Mouse (Mus musculus) A20 (cell line): ENCODE results near the gene Gnpnat1.
"Not testable (repeated sequence)": the region's sequence is repeated elsewhere in the genome, so short reads cannot be mapped to it uniquely, and the experiment has no call there.

ENCODE experiments used
- DNase-seq: peaks from one replicate; pipeline ENCODE4 v3.0.0-alpha.2; 2011; ENCODE audit warnings: low read depth, low spot score

Gnpnat1 gene

DNA sequence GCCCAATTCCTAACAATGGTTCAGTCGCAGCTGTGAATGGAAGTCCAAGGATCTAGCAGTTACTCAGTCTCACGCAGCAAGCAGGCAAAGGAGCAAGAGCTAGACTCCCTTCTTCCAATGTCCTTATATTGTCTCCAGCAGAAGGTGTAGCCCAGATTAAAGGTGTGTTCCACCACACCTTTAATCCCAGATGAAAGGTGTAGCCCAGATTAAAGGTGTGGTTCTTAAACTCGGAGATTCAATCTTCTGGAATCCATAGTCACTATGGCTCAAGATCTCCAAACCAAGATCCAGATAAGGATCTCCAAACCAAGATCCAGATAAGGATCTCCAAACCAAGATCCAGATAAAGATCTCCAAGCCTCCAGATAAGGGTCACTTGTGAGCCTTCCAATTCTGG lies at the start of gene Gnpnat1:
TSS of gene Gnpnat1 (minus strand) at position 101 of the 400 bp plus-strand sequence.
- DNase-seq = not testable (repeated sequence)

DNA sequence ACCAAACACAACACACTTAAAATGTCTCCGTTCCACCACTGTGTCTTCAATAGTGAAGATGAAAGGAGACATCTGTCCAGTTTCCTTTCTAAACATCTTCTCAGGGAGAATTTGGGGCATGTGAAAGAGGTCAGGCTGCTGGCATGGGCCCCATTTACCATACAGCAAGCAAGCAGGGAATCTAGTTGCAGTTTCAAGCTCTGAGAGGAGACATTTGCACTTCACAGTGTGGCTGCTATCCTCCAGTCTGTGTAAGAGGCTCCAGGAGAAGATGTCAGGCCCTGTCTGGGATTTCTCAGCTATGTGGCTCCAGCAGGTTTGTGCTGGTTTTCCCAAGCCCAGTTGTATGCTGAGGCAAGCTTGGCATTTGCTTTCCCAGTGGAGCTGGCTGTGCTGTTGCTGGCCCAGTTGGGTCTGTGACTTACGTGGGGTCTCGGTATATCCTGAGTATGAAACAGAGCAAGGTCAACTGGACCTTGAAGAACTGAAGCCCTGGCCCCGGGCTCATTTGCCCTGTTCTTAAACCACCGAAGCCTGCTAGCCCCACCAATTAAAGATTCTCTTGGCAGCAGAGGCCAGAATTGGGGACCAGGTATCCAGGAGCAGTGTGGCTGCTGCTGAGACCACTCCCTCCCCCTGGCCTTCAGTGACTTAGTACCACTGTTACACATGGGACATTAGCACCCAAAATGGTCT lies 49.0 kb upstream of the Gnpnat1 start:
- DNase-seq = no peak

DNA sequence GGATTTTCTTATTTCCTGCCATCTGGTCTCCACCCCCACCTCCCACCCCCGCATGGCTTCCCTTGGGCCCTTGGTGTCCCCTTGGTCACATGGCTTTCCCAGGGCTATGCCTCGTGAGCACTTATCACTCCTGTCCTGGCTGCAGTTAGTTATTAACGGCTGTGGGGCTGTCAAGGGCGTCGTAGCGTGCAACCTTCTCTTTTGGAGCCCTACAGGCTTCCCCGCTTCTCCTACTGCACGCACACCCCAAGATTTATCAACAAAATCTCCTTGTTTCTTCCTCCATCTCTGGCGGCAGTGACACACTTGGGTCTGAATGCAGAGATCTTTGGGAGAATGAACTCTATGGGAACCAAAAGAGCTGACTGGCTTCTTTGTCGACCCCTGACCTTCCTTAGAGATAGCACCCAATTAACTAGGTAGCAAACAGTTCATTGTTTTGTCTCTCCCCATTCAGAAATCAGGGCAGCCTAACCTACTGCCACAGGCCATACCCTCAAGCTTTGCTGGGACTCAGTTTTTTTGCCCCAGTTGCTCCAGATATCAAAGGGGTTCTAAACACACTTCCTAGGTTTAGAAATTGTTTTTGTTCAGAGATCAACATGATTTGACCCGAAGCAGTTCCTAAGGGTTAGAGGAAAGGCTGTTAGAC lies 48.3 kb upstream of the Gnpnat1 start:
- DNase-seq = no peak

DNA sequence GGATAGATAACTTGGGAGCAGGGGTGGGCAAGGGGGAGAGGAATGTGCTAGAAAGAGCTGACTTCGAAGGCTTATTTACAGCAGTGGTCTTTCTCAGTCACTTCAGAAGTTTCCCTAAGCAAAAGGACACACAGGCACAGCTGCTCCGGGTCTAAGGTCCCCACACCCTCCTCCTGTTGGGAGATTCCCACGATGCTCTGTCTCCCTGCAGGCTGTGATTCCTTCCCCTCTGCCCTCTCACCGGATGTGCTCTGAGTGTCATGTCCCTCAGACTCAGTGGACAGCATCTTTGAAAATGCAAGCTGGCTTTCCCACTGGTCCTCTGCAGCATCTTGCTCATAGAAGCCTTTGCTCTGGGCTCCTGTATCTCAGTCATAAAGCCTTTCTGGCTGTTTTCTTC lies 47.4 kb upstream of the Gnpnat1 start:
- no peak for DNase-seq

DNA sequence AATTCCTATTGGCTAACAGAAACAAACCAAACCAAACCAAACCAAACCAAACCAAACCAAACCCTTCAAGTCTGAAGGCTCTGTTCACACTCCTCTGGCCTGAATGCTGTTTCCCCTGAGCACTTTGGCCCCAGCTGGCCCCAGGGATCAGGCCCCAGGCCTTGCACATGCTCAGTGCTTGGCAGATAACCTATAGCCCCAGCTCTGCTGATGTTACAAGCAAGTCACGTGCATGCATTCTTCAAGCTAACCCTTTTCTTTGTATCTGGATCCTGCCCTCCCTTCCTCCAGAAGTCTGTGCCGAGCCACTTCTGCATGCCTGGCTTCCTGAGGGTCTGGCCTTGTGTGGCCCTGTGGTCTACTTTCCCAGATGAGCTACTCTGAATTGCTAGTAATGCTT lies 46.4 kb upstream of the Gnpnat1 start:
- no peak for DNase-seq

DNA sequence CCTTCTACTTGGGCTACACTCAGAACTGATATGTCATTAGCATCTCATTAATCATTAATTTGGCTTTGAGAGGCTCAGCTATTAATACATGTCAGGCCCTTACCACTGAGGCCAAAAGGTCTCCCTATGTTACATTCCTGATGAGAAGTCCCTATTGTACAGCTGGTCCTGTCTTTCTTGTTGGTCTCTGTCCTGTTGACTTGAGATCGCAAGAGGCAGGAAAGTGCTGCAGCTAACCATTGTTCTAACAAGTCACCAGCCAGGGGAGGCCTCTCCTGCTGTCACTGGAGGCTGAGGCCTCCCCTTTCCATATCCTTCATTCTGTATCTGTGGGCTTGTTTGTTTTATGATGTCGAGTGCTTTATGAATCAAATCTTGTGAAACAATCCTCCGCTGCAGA lies 42.1 kb upstream of the Gnpnat1 start:
- DNase-seq = no peak

DNA sequence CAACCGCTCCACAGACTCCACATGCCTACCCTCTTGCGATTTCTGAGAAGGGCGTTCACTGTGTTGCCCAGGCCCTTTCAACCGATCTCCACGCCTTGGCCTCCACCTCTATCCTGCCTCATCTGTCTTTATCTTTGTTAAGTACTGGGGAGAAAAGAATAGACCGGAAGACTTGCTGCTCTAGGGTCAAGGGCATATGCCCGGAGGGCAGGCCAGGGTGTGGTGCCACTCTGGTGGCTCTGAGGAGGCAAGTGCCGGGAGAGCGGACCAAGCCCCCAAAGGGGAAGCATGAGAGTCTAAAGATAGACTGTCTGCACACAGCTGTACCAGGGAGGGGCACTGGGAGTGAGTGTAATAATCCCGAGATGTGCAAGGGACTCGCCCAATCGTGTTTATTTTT lies 40.7 kb upstream of the Gnpnat1 start:
- DNase-seq = no peak

DNA sequence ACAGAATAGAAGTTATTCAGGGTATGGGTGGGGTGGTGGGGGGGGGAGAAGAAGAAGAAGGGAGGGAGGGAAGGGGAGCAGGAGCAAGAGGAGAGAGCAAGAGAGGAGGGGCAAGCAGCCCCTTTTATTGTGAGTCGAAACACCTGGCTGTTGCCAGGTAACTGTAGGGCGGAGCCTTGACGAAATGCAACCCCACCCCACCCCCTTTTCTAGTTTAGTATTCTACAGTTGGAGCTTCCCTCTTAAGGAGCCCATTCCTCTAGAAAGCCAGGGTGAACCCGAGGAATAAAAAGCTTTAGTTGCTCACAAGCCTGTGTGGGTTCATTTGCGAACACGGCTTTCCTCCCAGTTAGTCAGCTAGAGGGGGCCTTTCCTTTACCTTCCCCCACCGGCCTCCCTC lies 40.2 kb upstream of the Gnpnat1 start:
- no peak for DNase-seq

DNA sequence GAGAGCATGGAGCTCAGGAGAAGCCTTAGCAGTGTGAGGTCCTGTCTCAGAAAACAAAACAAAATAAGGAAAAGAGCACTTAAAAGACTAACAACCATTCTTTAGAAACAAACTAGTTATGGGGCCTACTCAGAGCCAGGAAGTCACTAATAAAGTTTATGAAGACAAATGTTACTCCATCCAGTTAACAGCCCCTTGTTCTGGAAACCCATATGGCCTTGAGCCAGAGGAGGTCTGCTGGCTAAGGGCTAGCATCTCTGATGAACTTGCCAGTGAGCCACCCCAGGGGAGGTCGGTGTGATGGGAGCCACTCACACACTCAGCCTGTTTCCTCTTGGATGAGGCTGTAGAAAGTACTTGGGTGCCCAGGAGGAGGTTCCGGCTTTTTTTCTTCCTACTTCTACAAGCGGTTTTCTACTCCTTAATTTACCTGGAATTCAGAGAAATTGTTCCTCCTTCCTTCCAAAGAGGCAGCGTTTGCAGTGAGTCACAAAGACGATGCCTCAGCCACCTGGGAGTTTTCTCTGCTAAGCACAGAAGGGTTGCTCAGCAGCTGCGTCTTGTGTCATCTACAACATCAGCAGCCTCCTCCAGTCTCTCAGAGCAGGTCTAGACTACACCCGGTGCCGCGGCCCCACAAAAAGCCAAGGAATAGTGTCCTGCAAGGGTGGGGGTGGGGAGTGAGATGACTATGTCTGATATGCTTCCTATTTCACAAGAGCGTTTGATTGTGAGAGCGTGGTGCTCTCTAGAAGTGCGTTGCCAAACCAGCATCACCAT lies 38.3 kb upstream of the Gnpnat1 start:
- no peak for DNase-seq

DNA sequence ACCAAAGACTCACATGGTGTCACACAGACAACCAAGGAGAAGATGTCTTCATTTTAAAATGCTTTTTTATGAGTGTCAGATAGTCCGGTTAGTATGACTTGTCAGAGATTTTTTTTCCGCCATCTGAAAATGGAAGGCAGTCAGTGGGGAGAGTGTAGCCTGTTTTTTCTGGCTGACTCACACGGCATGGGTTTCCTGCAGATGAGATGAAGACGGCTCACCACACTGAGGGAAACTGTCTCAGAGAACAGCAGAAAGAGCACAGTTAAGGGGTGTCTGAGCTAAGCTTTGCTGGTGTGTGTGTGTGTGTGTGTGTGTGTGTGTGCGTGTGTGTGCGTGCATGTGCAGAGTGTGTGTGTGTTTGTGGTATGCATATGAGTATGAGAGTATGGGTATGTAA lies 36.6 kb upstream of the Gnpnat1 start:
- DNase-seq = no peak

DNA sequence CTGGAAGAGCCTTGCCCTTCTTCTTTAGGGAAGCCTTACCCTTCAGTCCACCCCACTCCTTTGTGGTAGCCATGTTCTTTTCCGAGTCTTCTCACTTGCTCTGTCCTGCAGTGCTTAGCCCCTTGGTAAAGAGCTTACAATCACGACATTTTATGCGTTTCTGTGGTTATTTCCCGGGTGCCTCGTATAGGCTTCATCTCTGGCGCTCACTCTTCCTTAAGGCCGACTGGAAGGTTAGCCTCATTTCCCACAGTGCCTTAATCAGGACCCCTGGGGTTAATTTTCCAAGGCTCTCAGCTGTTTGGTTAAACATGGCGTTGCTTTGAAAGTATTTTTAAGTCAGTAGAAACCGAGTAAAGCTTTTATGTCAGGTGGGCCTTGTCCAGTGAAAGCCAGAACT lies 34.7 kb upstream of the Gnpnat1 start:
- no peak for DNase-seq

DNA sequence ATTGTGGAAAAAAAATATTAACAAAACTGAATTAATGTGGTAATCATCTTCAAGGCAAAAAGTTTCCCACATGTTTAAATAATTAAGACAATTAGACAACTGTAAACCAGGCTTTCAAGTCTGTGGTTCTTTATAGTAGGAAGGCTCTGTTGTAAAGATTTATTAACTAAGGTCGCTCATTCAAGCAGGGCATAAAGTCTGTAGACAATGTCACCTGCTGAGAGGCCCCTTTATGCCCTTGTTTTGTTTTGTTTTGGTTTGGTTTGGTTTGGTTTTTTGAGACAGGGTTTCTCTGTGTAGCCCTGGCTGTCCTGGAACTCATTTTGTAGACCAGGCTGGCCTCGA lies 34.2 kb upstream of the Gnpnat1 start:
- no peak for DNase-seq

DNA sequence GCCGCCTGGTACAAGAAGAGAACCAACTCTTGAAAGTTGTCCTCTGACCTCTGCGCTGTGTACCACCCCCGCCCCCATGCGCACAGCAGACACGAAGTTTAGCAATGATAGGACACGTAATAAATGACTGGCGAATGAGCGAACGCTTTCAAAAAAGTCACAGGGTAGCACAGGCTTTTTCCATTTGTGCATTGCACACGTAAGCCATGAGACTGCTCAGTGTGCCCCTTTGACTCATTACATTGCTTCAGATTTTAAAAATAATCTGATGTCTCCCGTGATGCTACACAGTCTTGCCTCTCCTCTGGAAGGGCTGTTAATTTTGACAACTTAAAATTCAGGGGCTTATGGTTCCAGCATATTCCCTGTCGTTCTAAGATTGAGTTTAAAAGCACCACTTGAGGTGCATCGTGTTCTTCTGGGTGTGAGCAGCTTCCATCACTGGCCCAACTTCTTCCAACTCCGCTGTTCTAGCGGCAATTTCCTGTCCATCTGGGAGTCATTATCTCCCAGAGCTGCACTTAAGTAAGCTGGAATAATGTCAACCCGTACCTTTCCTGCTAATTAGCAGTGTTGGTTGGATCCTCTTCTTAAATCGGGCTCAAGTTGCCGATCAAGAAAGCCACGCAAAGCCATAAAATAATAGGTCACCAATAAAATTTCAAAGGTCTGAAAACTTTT lies 33.7 kb upstream of the Gnpnat1 start:
- DNase-seq = no peak

DNA sequence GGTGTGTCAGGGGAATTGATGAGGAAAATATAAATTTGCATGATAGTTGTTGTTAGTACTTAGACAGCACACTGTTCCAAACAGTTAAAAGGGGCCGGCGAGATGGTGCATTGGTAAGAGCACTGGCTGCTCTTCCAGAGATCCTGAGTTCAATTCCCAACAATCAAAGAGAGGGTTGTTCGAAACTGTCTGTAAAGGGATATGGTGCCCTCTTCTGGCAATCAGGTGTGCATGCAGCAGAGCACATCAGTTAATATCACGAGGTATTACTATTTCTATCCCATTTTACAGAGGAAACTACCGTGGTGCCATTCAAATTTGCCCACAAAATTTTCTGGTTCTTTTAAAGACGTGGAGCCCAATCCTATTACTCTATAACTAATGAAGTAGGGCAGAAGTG lies 29.5 kb upstream of the Gnpnat1 start:
- DNase-seq = peak; percentile 26

DNA sequence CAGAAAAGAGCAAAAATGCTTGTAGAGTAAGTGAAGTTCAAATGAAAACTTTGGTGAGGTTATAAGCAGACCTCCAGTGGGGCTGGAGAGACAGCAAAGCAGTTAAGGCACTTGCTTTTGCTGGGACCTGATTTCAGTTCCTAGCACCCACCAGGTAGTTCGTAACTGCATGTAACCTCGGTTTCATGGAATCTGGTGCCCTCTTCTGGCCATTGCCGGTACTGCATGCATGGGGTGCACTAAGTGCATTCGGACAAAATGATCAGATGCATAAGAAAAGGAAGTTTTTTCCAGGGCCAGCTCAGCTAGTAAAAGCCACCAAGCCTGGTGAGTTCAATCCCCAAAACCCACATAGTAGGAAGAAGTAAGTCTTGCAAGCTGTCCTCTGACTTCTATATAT lies 27.3 kb upstream of the Gnpnat1 start:
- DNase-seq = peak; percentile 29

DNA sequence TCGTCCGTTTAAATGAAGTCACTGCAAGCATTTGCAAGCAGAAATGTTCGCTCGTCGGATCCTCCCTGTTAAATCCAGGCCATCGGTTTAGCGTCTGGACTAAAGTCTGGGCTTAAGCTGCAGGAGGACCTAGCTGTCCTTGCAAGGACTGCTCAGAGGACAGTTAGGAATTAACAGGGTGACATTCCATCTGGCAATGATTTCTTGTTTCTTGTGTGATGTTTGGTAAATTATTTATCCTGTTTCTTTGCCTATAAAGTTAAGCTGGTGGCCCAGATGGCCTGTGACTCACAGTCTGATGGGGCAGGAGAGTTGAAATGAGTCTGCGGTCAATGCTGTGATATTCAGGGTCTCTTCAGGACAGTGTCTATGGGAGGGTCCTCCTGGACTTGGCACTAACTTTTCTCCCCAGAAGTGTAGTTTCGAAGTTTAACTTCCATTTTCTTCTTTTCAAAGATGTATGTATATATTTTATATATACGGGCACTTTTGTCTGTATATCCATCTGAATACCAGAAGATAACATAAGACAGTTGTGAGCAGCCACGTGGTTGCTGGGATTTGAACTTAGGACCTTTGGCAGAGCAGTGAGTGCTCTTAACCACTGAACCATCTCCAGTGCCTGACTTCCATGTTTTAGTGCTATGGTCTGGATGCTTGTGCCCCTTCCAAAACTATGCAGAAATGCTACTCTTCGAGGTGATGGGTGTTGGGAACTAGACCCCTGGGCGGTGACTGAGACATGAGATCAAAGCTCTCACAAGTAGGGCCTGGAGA lies 25.5 kb upstream of the Gnpnat1 start:
- no peak for DNase-seq

DNA sequence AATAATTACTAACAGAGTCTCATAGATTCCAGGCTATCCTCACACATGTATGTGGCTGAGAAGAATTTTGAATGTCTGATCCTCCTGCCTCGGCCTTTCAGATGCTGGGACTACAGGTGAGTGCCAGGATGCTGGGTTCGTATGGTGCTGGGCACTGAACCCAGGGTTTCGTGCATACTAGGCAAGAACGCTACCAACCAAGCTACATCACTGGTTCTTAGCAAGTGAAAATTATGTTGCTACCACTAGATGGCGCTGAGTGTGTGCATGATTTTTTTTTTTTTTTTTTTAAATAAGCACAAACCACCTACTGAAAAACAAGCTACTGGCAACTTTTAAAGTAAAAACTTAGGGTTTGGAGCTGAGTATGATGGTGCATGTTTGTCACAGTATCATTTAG lies 18.5 kb upstream of the Gnpnat1 start:
- peak; percentile 67 for DNase-seq

DNA sequence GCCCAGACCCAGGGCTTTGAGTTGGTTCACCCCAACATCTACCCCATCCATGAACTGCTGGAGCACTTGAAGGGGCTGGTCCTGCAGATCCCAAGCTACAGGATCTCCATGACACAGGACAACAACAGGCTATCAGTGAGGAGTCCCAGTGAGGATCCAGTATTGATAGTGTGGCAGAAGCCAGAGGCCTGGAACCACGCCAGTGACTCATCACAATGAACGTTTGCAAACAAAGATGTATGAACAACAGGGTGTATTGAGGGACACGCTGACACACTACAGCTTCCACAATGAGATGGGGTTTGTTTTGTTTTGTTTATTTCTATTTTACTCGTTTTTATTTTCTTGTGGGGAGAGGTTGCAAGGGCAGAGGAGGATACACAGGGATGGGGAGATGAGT lies 17.7 kb upstream of the Gnpnat1 start:
- DNase-seq = no peak

DNA sequence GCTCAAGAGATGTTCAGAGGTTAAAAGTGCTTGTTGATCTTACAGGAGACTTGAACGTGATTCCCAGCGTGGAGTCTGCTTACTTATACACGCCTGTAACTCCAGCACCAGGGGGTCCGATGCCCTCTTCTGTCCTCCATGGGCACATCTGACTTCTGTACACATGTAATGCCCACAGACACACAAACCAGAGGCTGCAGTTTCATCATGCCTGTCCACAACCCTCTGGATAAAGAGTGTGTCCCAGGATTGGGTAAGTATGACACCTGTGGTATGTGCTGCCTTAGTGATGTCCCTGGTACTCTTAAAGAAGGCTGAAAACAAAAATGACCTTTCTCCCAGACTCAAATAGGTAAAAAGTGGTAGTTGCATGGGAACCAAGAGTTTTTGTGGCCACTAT lies 14.6 kb upstream of the Gnpnat1 start:
- no peak for DNase-seq

DNA sequence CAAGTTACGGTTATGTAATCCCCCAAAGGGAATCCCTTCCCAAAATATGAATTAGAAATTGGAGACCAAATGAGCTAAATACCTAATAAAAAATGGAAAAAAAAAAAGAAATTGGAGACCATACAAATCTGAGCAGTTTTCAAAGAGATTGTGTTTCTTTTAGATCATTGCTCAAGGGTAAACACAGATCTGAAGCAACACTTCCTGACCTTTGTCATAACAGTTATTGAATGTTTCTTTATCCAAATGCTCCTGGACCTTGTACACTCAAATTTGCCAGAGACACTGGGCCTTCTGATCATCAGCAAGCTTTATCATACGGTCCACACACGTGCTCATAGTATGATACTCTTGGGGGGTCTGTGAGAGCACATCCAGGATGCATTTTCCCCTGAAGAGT lies 13.8 kb upstream of the Gnpnat1 start:
- DNase-seq = no peak

DNA sequence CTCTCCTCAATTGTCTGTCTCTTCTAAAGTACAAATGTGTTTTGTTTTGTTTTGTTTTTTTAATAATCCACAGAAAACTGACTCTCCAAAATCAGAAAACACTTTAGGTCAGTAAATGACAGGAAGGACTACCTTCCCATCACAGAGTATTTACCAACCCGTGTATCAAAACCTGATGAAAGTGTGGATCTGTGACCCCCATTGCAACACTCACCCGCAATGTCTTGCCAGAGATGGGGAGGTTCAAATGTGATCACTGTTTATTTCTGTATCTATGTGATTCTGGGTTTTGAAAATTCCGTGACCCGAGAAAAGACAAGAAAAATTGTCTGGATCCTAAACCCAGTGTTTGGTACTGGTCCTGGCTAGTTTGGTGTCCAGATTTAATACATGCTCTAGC lies 11.6 kb upstream of the Gnpnat1 start:
- no peak for DNase-seq

DNA sequence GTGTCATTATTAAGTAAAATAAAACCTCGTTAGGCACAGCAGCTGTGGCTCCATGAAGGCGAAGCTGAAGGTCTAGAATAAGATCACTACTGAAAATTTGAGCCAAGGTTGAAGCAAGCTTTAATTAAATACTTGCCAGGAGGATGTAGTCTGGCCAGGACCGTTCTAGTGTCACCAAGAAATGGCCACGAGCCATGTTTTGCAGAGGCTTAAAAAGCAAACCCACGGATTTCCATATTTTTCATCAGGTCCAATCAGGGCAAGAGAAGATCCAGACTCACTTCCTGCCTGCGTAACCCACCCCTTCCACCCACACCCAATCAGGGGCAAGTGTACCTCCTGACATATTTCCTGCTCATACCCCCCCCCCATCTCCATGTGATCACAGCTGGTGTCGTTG lies 1.1 kb downstream of the Gnpnat1 start:
- DNase-seq = no peak
